Mouse (Mus musculus): ENCODE results near the gene Ssxb6. TPM values are rescaled to one million over a fixed set of nuclear protein-coding genes. Genes with fewer than 3 reads are reported as not detected.
"Not testable (repeated sequence)": the region's sequence is repeated elsewhere in the genome, so short reads cannot be mapped to it uniquely, and the experiment has no call there.

Ssxb6 gene
- total RNA-seq (2015; ENCODE audit: low replicate concordance): not detected in 2 replicates
- not detected in 2 replicates for total RNA-seq (2017; ENCODE audit: low replicate concordance)

- ATAC-seq (replicated peaks; ENCODE audit: low FRiP score, poor library complexity, severe bottlenecking): not testable (repeated sequence)
These were observed at the start of gene Ssxb6 for GRCm38 (mm10) chrX:8548155-8548554. Gene Ssxb6 (minus strand): TSS chrX:8548255.

DNA sequence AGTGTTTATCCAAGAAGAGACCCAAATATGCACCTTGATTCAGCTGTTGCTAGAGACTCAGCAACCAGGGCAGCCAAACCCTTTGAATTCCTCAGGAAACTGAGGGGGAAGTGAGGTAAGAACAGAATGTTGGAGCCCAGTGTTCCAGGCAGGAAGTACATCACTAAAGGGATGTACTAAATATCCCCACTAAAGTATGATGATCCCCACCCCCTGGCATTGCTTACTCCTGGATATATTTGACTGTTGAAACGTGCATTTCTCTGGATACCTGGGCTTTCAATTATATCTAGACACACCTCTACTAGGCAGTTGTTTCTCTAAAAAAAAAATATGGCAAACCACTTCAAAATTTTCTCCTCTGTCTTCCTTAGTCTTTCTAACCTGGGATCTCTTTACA is 43.7 kb upstream of the Ssxb6 start, which contains the start of gene Ssxb3:
Gene Ssxb3, minus strand, starts transcription at position 101 of the 400 bp plus-strand sequence.
- ATAC-seq (replicated peaks; ENCODE audit: low FRiP score, poor library complexity, severe bottlenecking): not testable (repeated sequence)

DNA sequence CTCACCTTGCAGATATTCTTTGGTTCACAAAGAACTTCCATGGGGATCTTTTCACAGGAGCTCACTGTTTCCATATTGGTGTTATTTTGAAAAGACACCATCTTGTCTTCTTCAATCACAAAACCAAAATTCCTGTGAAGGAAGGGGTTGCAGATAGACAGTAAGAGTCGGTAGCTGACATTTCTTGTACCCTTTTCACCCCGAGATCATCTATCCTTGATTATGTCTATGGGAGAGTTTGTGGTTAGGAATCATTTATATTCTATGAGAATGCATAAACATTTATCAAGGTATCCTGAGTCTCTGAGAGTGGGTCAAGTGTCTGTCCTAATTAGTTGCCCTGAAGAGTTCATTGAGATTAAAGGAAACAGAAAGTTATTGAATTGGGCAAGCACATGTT is 23.2 kb downstream of the Ssxb6 start, which contains the start of gene Gm14459:
Gene Gm14459, minus strand, starts transcription at position 101 of the 400 bp plus-strand sequence.
- no peak for ATAC-seq (replicated peaks; ENCODE audit: low FRiP score, poor library complexity, severe bottlenecking)

Other genes with a start within 250 kb of the Ssxb6 start
- gene Ssxb10, start 220.8 kb downstream of the Ssxb6 start, total RNA-seq (2015; ENCODE audit: low replicate concordance): not detected in 2 replicates
- gene Ssxb10, start 220.8 kb downstream of the Ssxb6 start, total RNA-seq (2017; ENCODE audit: low replicate concordance): not detected in 2 replicates
- not detected in 2 replicates for gene Ssxb9, start 181.3 kb downstream of the Ssxb6 start, total RNA-seq (2015; ENCODE audit: low replicate concordance)
- gene Ssxb9, start 181.3 kb downstream of the Ssxb6 start, total RNA-seq (2017; ENCODE audit: low replicate concordance): not detected in 2 replicates
- gene Ssxb1, start 134.9 kb downstream of the Ssxb6 start, total RNA-seq (2015; ENCODE audit: low replicate concordance): not detected in 2 replicates
- gene Ssxb1, start 134.9 kb downstream of the Ssxb6 start, total RNA-seq (2017; ENCODE audit: low replicate concordance): not detected in 2 replicates
- gene Ssxb2, start 86.5 kb downstream of the Ssxb6 start, total RNA-seq (2015; ENCODE audit: low replicate concordance): not detected in 2 replicates
- gene Ssxb2, start 86.5 kb downstream of the Ssxb6 start, total RNA-seq (2017; ENCODE audit: low replicate concordance): not detected in 2 replicates
- not detected in 2 replicates for gene Gm14459, start 23.3 kb downstream of the Ssxb6 start, total RNA-seq (2015; ENCODE audit: low replicate concordance)
- not detected in 2 replicates for gene Gm14459, start 23.3 kb downstream of the Ssxb6 start, total RNA-seq (2017; ENCODE audit: low replicate concordance)
- gene Ssxb3, start 43.6 kb upstream of the Ssxb6 start, total RNA-seq (2015; ENCODE audit: low replicate concordance): not detected in 2 replicates
- gene Ssxb3, start 43.6 kb upstream of the Ssxb6 start, total RNA-seq (2017; ENCODE audit: low replicate concordance): not detected in 2 replicates
- gene Ssxb8, start 142.6 kb upstream of the Ssxb6 start, total RNA-seq (2015; ENCODE audit: low replicate concordance): not detected in 2 replicates
- not detected in 2 replicates for gene Ssxb8, start 142.6 kb upstream of the Ssxb6 start, total RNA-seq (2017; ENCODE audit: low replicate concordance)
- gene Ssx9, start 200.2 kb upstream of the Ssxb6 start, total RNA-seq (2015; ENCODE audit: low replicate concordance): not detected in 2 replicates
- not detected in 2 replicates for gene Ssx9, start 200.2 kb upstream of the Ssxb6 start, total RNA-seq (2017; ENCODE audit: low replicate concordance)